Mouse (Mus musculus) liver, adult 2 months (tissue): ENCODE results near the gene Tbc1d22a.

ENCODE experiments used
- CTCF ChIP-seq: fragments of 200-500 bp; IDR thresholded peaks from 2 replicates; pipeline ENCODE4 v1.5.1; 2011; ENCODE audit warnings: low read depth, low read length, control low read depth
- POLR2A ChIP-seq: fragments of 200-500 bp; IDR thresholded peaks from 2 replicates; pipeline ENCODE4 v1.6.1; 2011; ENCODE audit warnings: low read length, control low read depth; ENCODE audit not compliant: insufficient read depth; ENCODE audit errors: extremely low read depth

GRCm38 (mm10) chr15:86482362-86482761 is 268.1 kb downstream of the Tbc1d22a start:
- no peak for TF ChIP-seq POLR2A
- TF ChIP-seq CTCF = no peak
